Mouse (Mus musculus): Measurements from ENCODE around the gene Eef1g.
"Not testable (repeated sequence)": the region's sequence is repeated elsewhere in the genome, so short reads cannot be mapped to it uniquely, and the experiment has no call there.

Eef1g gene

DNA sequence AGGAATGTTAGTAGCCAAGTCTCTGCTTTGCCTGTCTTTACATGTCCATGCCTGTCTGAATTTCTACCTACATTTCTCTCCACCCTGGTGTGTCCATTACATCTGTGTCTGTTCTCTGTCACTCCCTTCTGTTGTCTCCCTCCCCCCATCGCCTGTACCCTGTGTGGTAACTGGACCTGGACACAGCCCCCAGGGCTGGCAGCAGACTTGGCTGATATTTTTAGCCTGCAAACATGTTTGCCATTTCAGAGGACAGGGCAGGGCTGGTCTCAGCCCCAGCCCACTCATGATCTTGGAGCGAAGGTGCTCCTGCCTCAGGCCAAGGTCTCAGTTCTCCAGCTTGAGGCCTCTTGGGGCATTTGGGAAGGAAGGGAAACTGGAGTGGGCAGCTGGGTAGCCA lies 21.0 kb downstream of the Eef1g start:
- DNase-seq (ENCODE audit: low spot score) = no peak

DNA sequence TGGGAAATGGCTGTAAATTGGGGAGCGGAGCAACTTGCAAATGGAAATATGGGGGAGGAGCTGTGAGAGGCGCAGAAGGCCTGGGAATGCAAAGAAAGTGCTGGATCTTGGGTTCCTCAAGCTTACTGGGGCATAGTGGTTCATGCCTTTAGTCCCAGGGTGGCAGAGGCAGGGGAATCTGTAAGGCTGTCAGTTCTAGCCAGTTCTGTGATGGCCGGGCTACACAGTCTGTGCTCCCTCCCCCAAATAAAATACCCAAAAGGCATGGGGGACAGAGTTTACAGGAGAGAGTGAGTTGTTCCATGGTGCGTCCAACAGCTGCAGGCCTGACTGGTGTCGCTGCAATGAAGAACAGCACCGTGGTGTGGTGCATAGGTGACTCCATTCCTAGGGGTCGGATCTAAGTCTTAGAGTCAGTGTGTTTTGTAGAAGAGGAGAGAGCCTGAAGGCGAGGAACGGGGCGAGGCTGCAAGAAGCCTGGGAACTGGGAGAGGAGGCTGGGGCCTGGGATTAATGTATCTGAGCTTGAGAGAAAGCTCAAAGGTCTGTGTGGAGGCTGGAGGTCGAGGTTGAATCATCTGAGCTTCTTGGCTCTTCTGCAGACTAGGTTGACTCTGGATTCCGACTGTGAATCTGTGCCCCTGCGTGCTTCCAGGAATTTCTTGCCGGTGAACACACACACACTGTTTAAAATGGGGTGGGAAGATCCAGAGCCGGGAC lies 21.7 kb downstream of the Eef1g start:
- DNase-seq (ENCODE audit: low spot score) = no peak

DNA sequence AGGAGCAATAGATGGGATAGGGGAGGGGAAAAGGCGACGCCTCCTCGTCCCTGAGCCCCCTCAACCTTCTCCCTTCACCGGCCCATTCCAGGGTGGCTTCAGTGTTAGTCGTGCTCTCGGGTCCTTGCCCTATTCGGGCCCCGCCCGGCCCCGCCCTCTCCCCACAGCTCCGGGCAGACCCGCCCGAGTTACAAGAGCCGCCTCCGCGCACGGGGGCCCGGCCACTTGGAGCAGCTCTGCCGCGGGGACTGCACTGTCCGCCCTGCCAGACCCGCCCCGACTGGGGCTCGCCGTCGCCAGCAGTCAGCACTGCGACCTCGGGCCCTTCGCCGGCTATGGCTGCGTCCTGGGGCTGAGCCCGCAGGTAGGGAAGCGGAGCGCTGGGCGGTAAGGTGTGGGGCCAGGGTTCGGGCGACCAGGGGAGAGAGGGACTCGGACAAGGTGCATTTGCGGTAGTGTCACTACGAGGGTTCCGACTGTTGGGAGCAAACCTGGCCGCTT lies 22.3 kb downstream of the Eef1g start, which contains the start of gene Ahnak:
Gene Ahnak, plus strand, starts transcription at position 219 of the 501 bp plus-strand sequence.
- peak; percentile 82 for DNase-seq (ENCODE audit: low spot score)

DNA sequence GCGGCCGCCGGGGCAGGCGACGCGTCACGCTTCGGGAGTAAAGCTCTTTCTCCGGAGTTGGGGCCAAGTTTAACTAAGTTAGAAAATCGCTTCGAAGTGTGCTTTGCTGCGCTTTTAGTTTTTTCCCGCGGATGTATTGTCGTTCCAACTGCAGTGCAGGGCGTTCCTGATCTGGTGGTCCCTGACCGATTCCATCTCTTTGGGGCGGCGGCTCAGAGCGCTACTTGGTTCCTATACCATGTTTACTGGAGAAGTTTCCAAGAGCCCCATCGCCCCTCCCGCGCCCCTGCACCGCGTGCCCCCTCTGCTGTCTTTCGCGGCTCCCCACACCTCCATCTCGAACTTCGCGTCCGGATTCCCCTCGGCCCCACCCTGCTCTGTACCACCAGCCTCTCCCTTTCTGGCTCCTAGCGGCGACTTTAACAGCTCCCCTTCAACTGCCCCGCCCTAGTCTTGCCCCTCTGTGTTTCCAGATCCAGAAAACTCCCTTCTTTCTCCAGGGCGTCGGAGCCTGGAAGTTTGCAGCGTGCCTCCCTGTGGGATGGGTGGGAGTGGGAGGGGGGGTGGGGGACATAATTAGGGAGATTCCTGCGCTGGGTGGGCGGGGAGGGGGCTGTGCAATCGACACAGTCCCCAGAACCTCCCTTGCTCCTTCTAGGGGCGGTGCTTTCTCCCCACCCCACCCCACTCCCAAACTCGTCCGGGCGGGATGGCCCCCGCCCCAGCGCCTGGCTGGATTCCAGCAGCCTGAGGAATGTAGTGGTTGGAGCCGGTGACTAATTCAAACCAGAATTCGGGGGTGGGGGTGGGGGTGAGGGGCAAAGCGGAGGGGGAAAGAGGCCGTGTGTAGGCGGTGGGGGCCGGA lies 23.0 kb downstream of the Eef1g start:
- peak; percentile 91 for DNase-seq (ENCODE audit: low spot score)

DNA sequence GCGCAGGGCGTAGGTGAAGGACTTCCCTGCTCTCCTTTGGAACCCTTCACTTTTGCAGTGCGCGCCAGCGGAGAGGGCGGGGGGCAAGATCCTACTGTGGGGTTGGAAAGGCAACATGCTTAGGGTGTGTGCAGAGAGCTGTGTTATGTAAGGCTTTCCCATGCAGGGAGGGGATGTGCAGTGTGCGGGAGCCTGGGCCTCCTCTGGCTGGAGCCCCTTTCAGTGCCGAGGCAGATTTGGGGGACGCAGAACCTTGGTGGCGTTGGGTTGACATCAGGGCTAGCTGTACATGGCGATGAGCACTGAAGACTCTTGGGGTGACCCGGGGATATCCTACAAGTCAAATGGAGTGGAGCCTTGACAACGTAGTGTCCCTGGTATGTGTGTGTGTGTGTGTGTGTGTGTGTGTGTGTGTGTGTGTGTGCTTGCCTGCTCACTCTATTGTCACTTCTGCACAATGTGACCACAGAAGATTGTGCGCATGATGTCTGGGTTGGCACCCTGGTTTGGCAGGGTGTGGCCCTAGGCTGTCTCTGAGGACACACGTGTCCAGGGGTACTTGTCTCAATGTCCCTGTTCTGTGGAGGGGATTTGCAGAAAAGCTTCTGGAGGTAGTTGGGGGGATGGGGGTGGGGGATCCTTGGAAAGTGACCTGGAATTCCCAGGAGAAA lies 23.7 kb downstream of the Eef1g start:
- no peak for DNase-seq (ENCODE audit: low spot score)

DNA sequence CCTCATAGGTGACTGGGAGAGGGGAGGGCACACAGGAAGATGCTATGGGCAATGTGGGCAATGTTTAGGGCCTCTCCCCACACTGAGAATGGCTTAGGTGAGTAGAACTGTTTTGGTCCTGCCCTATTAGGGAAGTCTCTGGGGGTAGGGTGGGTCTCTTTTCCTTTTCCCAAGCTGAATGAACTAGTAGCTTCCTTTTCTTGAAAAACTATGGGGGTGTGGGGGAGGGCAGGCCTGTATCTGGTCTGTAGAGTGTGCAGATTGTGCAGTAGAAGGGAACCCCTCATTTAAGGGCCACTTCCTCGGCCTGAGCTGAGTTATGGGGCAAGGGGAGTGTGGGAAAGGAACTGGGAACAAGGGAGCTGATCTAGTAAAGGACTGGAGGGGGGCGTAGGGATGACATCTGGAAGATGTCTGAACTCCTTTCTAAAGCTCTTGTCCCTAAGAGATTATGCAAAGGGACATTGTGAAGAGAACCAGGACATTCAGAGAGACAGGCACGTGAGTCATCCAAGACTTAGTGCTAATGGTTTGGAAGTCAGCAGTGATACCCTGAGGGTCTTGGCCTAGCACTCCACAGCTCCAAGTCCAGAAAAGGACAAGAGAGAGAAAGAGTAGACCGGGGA lies 24.5 kb downstream of the Eef1g start:
- no peak for DNase-seq (ENCODE audit: low spot score)

DNA sequence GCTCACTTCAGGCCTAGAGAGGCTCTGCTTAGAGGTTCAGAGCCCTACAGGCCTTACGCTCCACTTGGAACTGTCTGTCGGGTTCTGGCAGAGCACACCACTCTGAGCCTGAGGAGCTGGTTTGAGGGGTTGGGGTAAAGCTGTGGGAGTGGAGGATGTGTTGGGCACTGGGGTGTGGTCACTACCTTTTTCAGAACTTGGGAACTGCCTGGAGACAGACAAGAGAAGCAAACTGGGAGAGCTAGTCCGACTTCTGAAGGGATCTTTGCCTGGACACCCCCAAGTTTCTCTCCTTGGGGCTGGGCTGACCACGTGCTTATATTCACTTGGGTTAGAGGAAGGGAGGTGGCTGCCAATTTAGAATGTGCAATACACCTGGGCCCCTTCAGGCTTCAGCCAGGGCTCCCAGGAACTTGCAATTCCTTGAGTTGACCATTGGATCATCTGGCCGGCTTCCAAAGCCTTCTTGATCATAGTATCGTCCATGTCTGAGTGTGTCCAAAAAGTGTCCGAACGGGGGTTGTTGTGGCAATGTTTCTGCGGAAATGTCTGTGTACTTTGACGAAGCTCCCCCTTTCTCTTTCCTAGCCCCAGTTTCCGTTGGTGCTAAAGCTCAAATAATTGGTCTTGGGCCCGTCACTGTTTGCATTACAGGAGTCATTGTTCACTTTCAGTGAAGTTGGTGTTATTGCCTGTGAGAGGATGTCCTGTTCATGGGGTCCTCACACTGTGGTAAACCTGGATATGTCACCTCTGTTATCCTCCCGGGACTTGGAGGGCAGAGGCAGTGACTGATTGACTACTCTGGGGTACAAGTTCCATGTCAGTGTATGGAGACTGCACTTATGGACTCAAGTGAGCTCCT lies 25.3 kb downstream of the Eef1g start:
- peak; percentile 67 for DNase-seq (ENCODE audit: low spot score)

DNA sequence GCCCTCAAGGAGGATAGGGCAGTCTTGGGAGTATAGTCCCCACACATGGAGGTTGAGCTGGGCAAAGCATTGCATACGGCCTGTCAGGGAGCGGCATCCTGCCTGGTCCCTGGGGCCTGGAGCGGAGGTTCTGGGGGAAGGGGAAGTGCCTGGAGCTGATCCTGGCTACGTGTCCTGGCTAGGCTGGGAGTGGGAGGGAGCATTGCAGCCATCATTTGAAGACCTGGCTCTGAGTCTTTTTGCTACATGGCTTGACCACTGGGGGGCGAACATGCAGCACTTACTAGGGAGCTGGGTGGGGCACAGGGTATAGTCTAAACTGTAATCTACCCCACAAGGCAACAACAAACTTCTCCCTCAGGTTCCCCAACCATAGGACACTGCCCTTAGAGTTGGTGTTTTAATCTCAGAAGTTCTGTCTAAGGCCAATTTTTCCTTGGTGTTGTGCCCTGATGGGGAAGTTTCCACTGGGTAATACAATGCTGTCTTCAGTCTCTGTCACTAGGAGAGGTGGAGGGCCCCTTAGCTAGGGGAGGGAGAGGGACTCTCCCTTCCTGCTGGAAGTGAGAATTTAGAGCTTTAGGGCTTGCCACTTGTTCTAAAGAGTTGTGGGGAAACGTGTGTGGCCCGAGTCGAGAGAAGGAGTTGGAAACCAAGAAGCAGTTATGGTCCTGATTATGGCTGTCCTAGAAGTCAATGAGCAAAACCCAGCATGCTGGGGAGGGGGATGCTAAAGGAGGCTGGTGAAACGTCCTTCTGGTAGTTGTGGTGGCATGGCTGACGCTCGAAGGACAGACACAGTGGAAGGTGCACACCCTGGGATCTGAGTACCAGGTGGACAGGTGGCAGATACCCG lies 26.2 kb downstream of the Eef1g start:
- peak; percentile 89 for DNase-seq (ENCODE audit: low spot score)

DNA sequence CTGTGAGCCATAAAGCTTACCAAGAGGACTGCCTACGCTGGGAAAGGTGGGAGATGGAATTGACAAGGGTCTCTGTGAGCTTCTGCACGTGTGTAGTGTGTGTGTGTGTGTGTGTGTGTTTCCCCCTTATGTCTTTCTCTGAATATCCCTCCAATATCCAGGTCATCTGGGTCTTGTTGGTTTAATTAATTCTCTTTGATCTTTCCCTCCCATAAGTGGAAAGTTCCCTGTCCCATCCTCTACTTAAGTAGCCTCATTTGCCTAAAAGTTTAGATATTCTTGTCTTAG lies 26.7 kb downstream of the Eef1g start:
- DNase-seq (ENCODE audit: low spot score) = no peak

DNA sequence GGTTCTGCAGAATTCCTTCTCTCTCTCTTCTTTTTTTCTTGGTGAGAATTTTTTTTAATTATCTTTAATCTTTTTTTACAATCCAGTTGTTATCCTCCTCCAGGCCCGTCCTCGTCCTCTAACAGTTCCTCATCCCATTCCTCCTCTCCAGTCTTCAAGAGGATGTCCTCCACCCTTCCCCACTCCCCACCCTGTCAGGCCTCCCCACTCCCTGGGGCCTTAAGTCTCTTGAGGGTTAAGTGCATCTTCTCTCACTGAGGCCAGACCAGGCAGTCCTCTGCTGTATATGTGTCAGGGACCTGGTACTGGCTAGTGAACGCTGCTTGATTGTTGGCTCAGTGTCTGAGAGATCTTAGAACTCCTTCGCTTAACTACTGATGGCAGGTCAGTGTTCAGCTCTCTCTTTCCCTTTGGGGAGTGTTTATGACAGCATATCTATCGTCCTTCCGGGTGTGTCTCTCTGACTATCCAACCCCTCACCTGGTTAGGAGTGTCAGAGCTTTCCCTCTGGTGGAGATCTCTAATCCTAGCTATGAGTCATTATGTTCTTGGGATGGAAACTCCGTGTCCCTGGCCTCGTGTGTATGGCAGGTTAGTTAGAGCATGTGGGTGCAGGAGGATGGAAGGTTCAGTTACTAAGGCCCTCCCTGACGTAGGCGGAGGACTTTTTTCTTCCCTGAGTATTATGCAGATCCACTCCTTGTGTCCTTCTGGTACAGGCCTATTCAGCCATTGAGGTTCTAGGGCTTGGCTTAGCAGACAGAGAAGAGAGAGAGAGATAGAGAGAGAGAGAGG lies 28.2 kb downstream of the Eef1g start:
- DNase-seq (ENCODE audit: low spot score) = no peak

DNA sequence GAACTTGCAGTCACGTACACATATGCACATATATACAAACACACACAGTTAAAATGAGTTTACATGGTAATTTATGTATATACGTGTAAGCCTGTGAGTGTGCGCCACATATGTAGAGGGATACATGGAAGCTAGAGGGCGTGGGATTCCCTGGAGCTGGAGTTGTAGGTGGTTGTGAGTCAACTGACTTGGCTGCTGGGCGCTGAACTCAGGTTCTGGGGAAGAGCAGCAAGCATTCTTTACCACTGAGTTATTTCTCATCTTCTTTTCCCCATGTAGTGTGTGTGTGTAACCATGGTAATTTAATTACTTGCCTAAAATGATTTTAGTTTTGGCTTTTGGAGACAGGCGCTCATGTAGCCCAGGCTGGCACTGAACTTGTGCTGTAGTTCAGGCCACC lies 29.8 kb downstream of the Eef1g start:
- DNase-seq (ENCODE audit: low spot score) = no peak

DNA sequence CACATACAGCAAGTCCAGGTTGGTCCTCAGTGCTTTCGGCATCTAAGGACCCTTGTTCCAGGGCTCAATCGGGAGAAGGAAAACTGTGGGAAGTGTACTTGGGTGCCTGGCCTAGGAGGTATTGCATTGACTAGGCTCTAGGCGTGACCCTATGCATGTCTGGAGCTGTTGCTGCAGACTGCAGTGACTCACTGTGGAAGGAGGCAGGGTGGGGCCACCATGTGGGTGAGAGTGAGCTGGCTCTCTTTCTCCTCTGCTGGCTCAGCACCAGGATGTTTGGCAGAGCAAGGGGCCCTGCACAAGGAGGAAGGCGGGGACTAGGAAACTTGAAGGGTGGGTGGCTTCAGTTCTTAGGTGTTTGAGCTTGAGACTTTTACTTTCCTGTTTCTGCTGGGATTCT lies 30.7 kb downstream of the Eef1g start:
- peak; percentile 72 for DNase-seq (ENCODE audit: low spot score)

DNA sequence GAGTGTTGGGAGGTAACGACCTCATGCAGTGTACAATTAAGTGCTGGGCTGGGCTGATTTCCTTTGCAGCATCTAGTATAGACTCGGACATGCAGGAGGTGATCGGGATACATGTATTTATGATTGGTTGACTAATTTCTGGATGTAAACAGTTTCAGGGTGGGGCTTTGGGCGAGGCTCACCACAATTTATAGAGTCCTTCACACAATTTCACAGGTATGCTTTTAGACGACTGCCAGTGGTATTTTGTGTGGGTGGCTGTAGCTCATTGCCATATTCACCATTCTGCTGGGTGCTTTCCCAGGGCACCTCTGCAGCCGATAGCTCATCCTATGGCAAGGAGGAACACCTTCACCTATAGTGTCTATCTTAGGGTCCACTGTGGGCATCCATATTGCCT lies 31.7 kb downstream of the Eef1g start:
- DNase-seq (ENCODE audit: low spot score) = no peak

DNA sequence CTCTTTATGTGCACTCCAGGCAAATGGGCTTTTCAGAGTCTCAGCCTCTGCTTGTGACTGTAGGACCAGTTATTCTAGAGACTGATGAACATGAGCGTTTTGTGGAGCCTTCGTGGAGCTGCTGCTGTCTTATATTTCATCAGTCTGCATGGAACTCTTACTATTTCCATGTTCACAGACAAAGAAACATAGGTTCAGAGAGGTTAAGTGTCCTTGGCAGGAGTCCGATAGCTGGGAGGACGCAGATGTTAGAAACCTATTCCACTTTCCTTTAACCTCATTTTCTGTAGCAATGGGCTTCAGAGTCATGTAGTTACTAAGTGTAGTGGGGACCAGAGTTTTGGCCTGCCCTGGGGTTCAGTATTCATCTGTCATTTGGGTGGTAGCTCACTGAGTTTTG lies 32.4 kb downstream of the Eef1g start:
- no peak for DNase-seq (ENCODE audit: low spot score)

DNA sequence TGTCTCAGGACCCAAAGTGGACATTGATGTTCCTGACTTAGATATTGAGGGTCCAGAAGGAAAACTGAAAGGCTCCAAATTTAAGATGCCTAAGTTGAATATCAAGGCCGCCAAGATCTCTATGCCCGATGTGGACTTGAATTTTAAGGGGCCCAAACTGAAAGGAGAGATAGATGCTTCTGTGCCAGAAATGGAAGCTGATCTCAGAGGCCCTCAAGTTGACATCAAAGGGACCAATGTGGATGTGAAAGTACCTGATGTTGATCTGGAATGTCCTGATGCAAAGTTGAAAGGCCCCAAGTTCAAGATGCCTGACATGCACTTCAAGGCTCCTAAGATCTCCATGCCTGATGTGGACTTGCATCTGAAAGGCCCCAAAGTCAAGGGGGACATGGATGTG lies 40.1 kb downstream of the Eef1g start:
- not testable (repeated sequence) for DNase-seq (ENCODE audit: low spot score)

DNA sequence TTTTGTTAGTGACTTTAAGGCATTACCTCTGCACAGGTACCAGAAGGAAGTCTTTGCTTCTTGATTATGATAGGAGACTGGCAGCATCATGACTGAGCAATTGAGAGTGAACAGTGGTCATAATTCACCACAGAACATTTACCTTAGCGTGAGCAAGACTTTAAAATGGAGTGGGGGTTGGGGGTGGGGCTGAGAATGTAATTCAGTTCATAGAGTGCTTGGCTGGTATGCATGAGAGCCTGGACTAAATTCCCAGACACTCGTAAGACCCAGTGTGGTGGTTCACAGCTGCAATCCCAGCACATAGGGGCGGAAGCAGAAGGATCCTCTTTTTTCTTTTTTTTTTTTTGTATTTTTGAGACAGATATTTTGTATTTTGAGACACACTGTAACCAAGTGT lies 52.5 kb downstream of the Eef1g start:
- DNase-seq (ENCODE audit: low spot score) = no peak

DNA sequence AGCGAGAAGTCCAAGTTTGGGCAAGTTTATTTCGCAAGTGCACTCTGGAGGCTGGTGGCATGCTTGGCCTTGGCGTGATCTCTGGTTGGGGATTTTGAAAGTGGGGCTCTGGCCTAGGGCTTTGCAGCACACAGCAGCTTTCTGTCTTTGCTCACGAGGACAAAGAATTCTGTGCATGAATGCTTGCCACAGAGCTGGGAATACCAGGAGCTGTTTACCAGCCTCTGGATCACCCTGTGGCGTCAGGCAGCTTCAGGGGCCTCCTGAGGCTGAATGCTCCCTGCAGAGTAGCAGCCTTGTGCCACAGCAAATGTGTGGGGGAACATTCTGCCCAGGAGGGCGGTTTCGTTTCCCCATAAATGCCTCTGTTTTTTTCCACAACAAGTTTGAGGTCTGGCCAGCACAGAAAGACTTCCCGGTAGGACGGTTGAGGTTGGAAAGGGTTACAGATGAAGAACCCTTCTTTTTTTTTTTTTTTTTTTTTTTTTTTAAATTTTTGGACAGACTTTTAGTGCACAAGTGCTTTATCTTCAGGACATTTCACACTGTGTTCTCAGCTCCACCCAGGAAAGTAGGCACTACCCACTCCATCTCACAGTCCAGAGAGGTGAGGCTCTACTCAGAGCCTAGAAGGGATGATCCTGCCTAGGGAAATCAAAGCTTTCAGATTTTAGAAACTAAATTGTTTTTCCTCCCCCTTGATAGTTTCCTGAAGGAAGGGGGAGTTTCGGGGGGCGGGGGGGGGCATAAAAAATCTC lies 56.4 kb downstream of the Eef1g start:
- no peak for DNase-seq (ENCODE audit: low spot score)

DNA sequence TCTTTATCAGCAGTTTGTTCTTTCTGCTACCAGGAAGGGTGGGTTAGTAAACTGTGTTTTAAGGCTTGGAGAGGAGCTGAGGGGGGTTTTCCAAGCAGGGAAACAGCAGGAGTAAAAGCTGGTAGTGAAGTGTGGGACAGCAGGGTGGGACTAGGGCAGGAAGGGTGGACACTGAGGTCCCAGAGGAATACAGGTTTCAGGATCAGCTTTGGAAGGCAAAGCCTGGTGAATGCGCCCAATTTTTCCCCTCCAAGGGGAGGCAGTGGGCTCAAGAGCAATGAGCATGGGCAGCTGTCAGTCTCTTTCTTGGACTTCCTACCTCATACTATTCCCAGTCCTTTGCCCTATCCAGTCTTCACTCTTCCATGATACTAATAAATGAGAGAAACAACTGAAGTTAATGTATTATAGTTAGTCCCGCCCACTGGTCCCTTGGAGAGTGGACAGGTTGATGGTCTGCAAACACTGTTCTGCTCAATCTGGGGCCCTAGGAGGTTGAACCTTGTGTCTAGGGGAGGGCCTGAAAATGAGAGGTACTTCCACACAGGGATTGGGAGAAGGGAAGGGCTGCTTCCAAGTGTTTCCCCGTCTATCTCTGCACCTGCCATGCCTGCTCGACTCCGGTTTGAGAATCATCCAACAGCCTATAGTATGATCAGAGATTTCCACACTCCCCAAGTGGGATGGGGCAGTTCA lies 58.9 kb downstream of the Eef1g start:
- no peak for DNase-seq (ENCODE audit: low spot score)

Data from testis, postnatal 10 days (tissue).